Mouse (Mus musculus): ENCODE data around the gene Smcr8.

The Smcr8 gene

GRCm38 (mm10) chr11:60776829-60777740 lies at the start of gene Smcr8, which contains the start of gene Top3a:
Gene Smcr8 (plus strand): TSS chr11:60777524.
Gene Top3a (minus strand): TSS chr11:60777365.
- peak; percentile 88 to 89 for DNase-seq

- DNase-seq, result peak; percentile 94 to 97
Observed at GRCm38 (mm10) chr11:60728260-60728761, 49.0 kb upstream of the Smcr8 start, which contains the start of gene Mief2. Gene Mief2 (plus strand): TSS chr11:60728398.

GRCm38 (mm10) chr11:60729217-60729641 lies 48.1 kb upstream of the Smcr8 start:
- DNase-seq, result peak in 1 of 2 experiments; percentile 21

- no peak for DNase-seq
Observed at GRCm38 (mm10) chr11:60730169-60730568, 47.2 kb upstream of the Smcr8 start.

- DNase-seq, result no peak
Observed at GRCm38 (mm10) chr11:60731251-60731650, 46.1 kb upstream of the Smcr8 start.

GRCm38 (mm10) chr11:60734206-60734605 lies 43.1 kb upstream of the Smcr8 start:
- no peak for DNase-seq

- DNase-seq, result no peak
Observed at GRCm38 (mm10) chr11:60735191-60735590, 42.1 kb upstream of the Smcr8 start.

GRCm38 (mm10) chr11:60736491-60736890 lies 40.8 kb upstream of the Smcr8 start:
- DNase-seq, result no peak

GRCm38 (mm10) chr11:60737450-60737849 lies 39.9 kb upstream of the Smcr8 start:
- no peak for DNase-seq

GRCm38 (mm10) chr11:60740321-60740720 lies 37.0 kb upstream of the Smcr8 start:
- DNase-seq, result no peak

GRCm38 (mm10) chr11:60755570-60755969 lies 21.8 kb upstream of the Smcr8 start:
- DNase-seq, result no peak

GRCm38 (mm10) chr11:60761681-60762080 lies 15.6 kb upstream of the Smcr8 start:
- no peak for DNase-seq

GRCm38 (mm10) chr11:60766969-60767368 lies 10.4 kb upstream of the Smcr8 start:
- DNase-seq, result no peak

- no peak for DNase-seq
Observed at GRCm38 (mm10) chr11:60769322-60769721, 8.0 kb upstream of the Smcr8 start.

GRCm38 (mm10) chr11:60770776-60771175 lies 6.5 kb upstream of the Smcr8 start:
- no peak for DNase-seq

GRCm38 (mm10) chr11:60772161-60772560 lies 5.2 kb upstream of the Smcr8 start:
- no peak for DNase-seq

- DNase-seq, result no peak
Observed at GRCm38 (mm10) chr11:60774158-60774689, 3.1 kb upstream of the Smcr8 start.

- DNase-seq, result no peak
Observed at GRCm38 (mm10) chr11:60774841-60775240, 2.5 kb upstream of the Smcr8 start.

GRCm38 (mm10) chr11:60775578-60775977 lies 1.7 kb upstream of the Smcr8 start:
- no peak for DNase-seq

GRCm38 (mm10) chr11:60776107-60776828 lies 1.1 kb upstream of the Smcr8 start:
- DNase-seq, result no peak

- no peak for DNase-seq
Observed at GRCm38 (mm10) chr11:60777801-60778370, 562 bp downstream of the Smcr8 start.

GRCm38 (mm10) chr11:60779673-60780189 lies 2.4 kb downstream of the Smcr8 start:
- DNase-seq, result peak in 1 of 2 experiments; percentile 36

Data from lung, postnatal 4 days (tissue).